Mouse (Mus musculus): Measurements from ENCODE around the gene Zfp872. TPM values are rescaled to one million over a fixed set of nuclear protein-coding genes. Genes with fewer than 3 reads are reported as not detected.

Zfp872 gene
- total and polyA plus RNA-seq, 3 experiments, result not detected

DNA sequence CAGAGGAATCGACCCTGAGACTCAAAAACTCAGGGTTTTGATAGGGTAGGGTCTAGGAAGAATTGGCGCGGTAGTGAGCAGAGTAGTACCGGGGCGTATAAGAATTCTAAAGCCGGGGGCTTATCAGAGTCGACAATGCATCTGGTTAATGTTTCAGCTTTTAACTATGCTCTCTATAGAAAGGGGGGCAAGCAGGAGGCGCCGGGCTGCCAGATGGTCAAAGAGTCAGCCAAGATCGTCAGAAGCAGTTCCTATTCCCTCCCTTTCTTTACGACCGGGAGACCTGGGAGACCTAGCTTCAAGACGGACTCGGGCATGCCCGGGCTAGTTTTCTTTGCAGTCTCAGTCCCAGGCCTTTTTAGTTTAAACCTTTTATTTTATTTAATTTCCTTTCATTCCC is 39.0 kb downstream of the Zfp872 start:
- no peak for TF ChIP-seq TBP (IDR thresholded peaks at IDR 0.05; ENCODE audit: low read depth, low read length)
- TF ChIP-seq SIN3A (IDR thresholded peaks at IDR 0.05; ENCODE audit: low read length), result no peak
- TF ChIP-seq POLR2AphosphoS2 (IDR thresholded peaks at IDR 0.05; ENCODE audit: low read length), result no peak
- no peak for TF ChIP-seq CHD2 (IDR thresholded peaks at IDR 0.05; ENCODE audit: low read length)
- TF ChIP-seq CHD1 (IDR thresholded peaks at IDR 0.05; ENCODE audit: low read depth, low read length), result no peak
- TF ChIP-seq RCOR1 (IDR thresholded peaks at IDR 0.05; ENCODE audit: low read depth, low read length), result no peak
- TF ChIP-seq CTCF (IDR thresholded peaks at IDR 0.05 in 2 of 3, conservative IDR thresholded peaks at IDR 0.05 in 1 of 3; ENCODE audit: control insufficient read depth in 1 of 3, insufficient read depth in 1 of 3, low read depth in 2 of 3, low read length in 3 of 3, poor library complexity in 1 of 3, severe bottlenecking in 1 of 3), result no peak
- no peak for TF ChIP-seq USF1 (IDR thresholded peaks at IDR 0.05; ENCODE audit: low read depth, low read length)
- no peak for TF ChIP-seq TCF12 (IDR thresholded peaks at IDR 0.05; ENCODE audit: low read depth, low read length)
- no peak for TF ChIP-seq KAT2A (conservative IDR thresholded peaks at IDR 0.05; ENCODE audit: low read depth, low read length)
- no peak for TF ChIP-seq GABPA (IDR thresholded peaks at IDR 0.05; ENCODE audit: low read depth, low read length)
- no peak for TF ChIP-seq E2F4 (IDR thresholded peaks at IDR 0.05; ENCODE audit: borderline replicate concordance, low read depth, low read length)
- TF ChIP-seq GATA1 (IDR thresholded peaks at IDR 0.05; ENCODE audit: low read depth, low read length), result no peak
- no peak for TF ChIP-seq ELF1 (IDR thresholded peaks at IDR 0.05; ENCODE audit: low read depth, low read length)
- no peak for TF ChIP-seq HCFC1 (IDR thresholded peaks at IDR 0.05; ENCODE audit: low read depth, low read length)
- TF ChIP-seq MEF2A (IDR thresholded peaks at IDR 0.05; ENCODE audit: extremely low read depth, insufficient replicate concordance, low read depth, low read length, poor library complexity, severe bottlenecking), result no peak
- TF ChIP-seq MYB (IDR thresholded peaks at IDR 0.05; ENCODE audit: low read depth, low read length), result no peak
- TF ChIP-seq RAD21 (IDR thresholded peaks at IDR 0.05; ENCODE audit: low read depth, low read length), result no peak
- peaks cover 0 to 23% of the 10 kb centered on the region in 2 experiments; a peak in 3 of 4 replicates for H3K36me3 ChIP-seq (ENCODE audit: control insufficient read depth in 1 of 2, insufficient read depth in 2 of 2, low read length in 2 of 2)
- peaks cover 0 to 8% of the 10 kb centered on the region in 2 experiments; a peak in 3 of 4 replicates for H3K4me1 ChIP-seq (ENCODE audit: control insufficient read depth in 1 of 2, insufficient read depth in 2 of 2, low read length in 2 of 2)
- no peak for DNase-seq (ENCODE audit: low read depth, low spot score)
- no peak overlapping the region for H3K9ac ChIP-seq (ENCODE audit: control insufficient read depth, low read depth, low read length, poor library complexity, severe bottlenecking)
- H3K27me3 ChIP-seq (ENCODE audit: control insufficient read depth in 1 of 2, insufficient read depth in 2 of 2, low read length in 2 of 2), result no peaks in the 10 kb centered on the region
- no peaks in the 10 kb centered on the region for H3K9me3 ChIP-seq (replicated peaks; ENCODE audit: insufficient read depth, low read length)
- H3K4me3 ChIP-seq (ENCODE audit: control insufficient read depth in 1 of 2, insufficient read depth in 1 of 2, low read depth in 2 of 2, low read length in 2 of 2), result peak overlapping the region in 1 of 2 experiments; percentile 5; a peak in 2 of 4 replicates
- peaks cover 44% of the 10 kb centered on the region for H3K79me2 ChIP-seq (ENCODE audit: control insufficient read depth, insufficient read depth, low read length, poor library complexity)
- no peak overlapping the region for H3K27ac ChIP-seq (ENCODE audit: control insufficient read depth, low read depth, low read length)

DNA sequence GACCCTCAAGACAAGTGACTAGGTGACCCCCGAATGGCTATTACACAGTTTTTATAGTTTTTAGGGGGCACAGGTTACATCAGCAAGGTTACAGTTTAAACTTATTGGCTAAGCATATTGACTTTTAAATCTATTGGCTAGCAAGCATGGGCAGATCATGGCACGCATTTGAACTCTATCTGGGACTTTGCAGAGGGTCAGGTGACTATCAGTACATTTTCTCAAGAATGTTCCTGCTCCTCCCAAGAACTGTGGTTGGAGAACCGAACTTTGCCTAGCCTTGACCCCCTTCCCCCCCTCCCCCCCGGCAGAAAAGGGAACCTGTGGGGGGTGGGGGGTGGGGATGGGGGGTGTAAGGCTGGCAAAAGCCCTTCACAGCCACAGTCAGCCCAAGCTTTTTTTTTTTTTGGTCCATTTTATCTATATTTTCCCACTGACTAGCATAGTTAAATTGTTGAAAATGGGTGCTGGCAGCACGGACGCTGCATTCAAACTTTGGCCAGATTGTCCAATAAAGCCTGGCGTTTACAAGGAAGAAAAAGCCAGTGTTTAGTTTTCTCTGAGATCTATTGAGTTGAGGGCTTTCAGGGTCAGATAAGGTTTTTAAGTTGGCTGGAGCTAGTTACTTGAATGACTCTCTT is 41.6 kb downstream of the Zfp872 start:
- Histone ChIP-seq H3K4me3 (ENCODE audit: control insufficient read depth in 1 of 2, insufficient read depth in 1 of 2, low read depth in 2 of 2, low read length in 2 of 2) (no peak overlapping the region), H3K27ac (ENCODE audit: control insufficient read depth, low read depth, low read length) (no peak overlapping the region), H3K9me3 (replicated peaks; ENCODE audit: insufficient read depth, low read length) (no peaks in the 10 kb centered on the region), H3K9ac (ENCODE audit: control insufficient read depth, low read depth, low read length, poor library complexity, severe bottlenecking) (no peak overlapping the region), H3K79me2 (ENCODE audit: control insufficient read depth, insufficient read depth, low read length, poor library complexity) (peaks cover 63% of the 10 kb centered on the region), H3K4me1 (ENCODE audit: control insufficient read depth in 1 of 2, insufficient read depth in 2 of 2, low read length in 2 of 2) (peaks cover 0 to 8% of the 10 kb centered on the region in 2 experiments; a peak in 3 of 4 replicates), H3K27me3 (ENCODE audit: control insufficient read depth in 1 of 2, insufficient read depth in 2 of 2, low read length in 2 of 2) (no peaks in the 10 kb centered on the region), H3K36me3 (ENCODE audit: control insufficient read depth in 1 of 2, insufficient read depth in 2 of 2, low read length in 2 of 2) (peaks cover 17 to 23% of the 10 kb centered on the region in 2 experiments)
- TF ChIP-seq USF1 (IDR thresholded peaks at IDR 0.05; ENCODE audit: low read depth, low read length) (peak; percentile 63; the same call in 1 of the 2 replicates), ZNF384 (IDR thresholded peaks at IDR 0.05; ENCODE audit: low read depth, low read length) (peak; percentile 70), USF2 (IDR thresholded peaks at IDR 0.05; ENCODE audit: borderline replicate concordance in 1 of 2, insufficient read depth in 1 of 2, low read depth in 1 of 2, low read length in 2 of 2) (no peak), ZMIZ1 (IDR thresholded peaks at IDR 0.05; ENCODE audit: low read depth, low read length) (0 out of 2 replicates have a peak, but pooled peaks have one; percentile 34)
- no peak for DNase-seq (ENCODE audit: low read depth, low spot score)
